Mouse (Mus musculus): ENCODE measurements around the gene Med23.

GRCm38 (mm10) chr10:24886008-24886407 is 16.2 kb downstream of the Med23 start:
- TF ChIP-seq CTCF (IDR thresholded peaks at IDR 0.05; ENCODE audit: control insufficient read depth, insufficient read depth, insufficient replicate concordance, low read depth, low read length) (no peak), POLR2A (IDR thresholded peaks at IDR 0.05; ENCODE audit: control insufficient read depth, low read depth, low read length) (no peak)
